Mouse (Mus musculus) stomach, embryonic 14.5 days (tissue): ENCODE measurements around the gene Slco3a1. TPM values are rescaled to one million over a fixed set of nuclear protein-coding genes. Genes with fewer than 3 reads are reported as not detected.

Experiments
- ATAC-seq: fragments of 200-750 bp; cut with Nextera tagmentation; 2 replicates; pipeline ENCODE4 v1.8.0; 2017; ENCODE audit warnings: low read depth, moderate TSS enrichment; ENCODE audit not compliant: insufficient number of reproducible peaks, insufficient read depth, low FRiP score
- H3K27ac ChIP-seq: fragments of 300-500 bp; sonication (generic); 2 replicates; pipeline ENCODE4 v1.5.1; 2014; ENCODE audit warnings: mild to moderate bottlenecking, low read length, moderate library complexity, mixed read lengths
- H3K27me3 ChIP-seq: fragments of 300-500 bp; sonication (generic); 2 replicates; pipeline ENCODE4 v1.6.1; 2014; ENCODE audit warnings: low read length, control low read depth, mixed read lengths; ENCODE audit not compliant: control insufficient read depth, insufficient read depth
- H3K36me3 ChIP-seq: fragments of 300-500 bp; sonication (generic); 2 replicates; pipeline ENCODE4 v1.6.1; 2014; ENCODE audit warnings: mild to moderate bottlenecking, control low read depth, low read length, moderate library complexity, mixed read lengths; ENCODE audit not compliant: control insufficient read depth, insufficient read depth
- H3K4me1 ChIP-seq: fragments of 300-500 bp; sonication (generic); 2 replicates; pipeline ENCODE4 v1.6.1; 2014; ENCODE audit warnings: low read length, control low read depth, mixed read lengths; ENCODE audit not compliant: control insufficient read depth, insufficient read depth
- H3K4me2 ChIP-seq: fragments of 300-500 bp; sonication (generic); replicated peaks from 2 replicates; pipeline ENCODE4 v1.6.1; 2014; ENCODE audit warnings: low read depth, low read length, control low read depth
- H3K4me3 ChIP-seq: fragments of 300-500 bp; sonication (generic); 2 replicates; pipeline ENCODE4 v1.5.1; 2014; ENCODE audit warnings: low read depth, low read length, control low read depth
- H3K9ac ChIP-seq: fragments of 300-500 bp; sonication (generic); replicated peaks from 2 replicates; pipeline ENCODE4 v1.6.1; 2014; ENCODE audit warnings: low read depth, mild to moderate bottlenecking, control low read depth, low read length, moderate library complexity, mixed read lengths
- H3K9me3 ChIP-seq: fragments of 300-500 bp; sonication (generic); 2 replicates; pipeline ENCODE4 v1.6.1; 2016; ENCODE audit warnings: low read depth, low read length, control low read depth; ENCODE audit not compliant: control insufficient read depth
- WGBS: fragments of 180-500 bp; shearing (Covaris S2); extraction: QIAGEN DNeasy Blood & Tissue Kit; methylation state at CpG from one replicate; pipeline ENCODE4 v1.1.7; 2014; 5-methylcytosine and 5-hydroxymethylcytosine counted together
- polyA plus RNA-seq: library from polyadenylated mRNA; unstranded; fragments of >200 nt; fragmentation: Nextera tagmentation; extraction: Ambion mirVana; gene quantifications from 2 replicates; pipeline ENCODE4 v1.2.1, GENCODE M21; 2014

Gene Slco3a1
- polyA plus RNA-seq, 1 experiment from 2014 or later, result 9.1 TPM

DNA sequence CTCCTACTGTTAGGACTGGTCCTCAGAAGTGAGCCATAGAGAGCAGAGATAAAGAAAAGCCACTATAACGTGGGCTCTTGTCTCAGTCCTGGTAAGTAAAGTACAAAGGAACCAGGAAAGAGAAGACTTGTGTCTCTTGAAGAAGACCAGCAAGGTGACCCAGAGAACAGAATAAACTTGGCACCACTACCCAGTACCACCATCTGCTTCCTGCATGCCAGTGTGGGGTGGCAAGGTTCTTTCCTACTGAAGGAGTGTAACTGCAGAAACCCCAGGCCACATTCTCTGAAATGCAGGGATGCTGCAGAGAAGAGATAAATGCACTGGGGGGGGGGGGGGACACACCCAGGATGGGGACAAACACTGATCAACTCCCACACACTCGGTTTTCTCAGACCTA is 29.0 kb downstream of the Slco3a1 start:
- H3K4me1 ChIP-seq, result 0 out of 2 replicates have a peak, but pooled peaks cover 5% of the 10 kb centered on the region
- H3K27me3 ChIP-seq, result no peaks in the 10 kb centered on the region
- no peak overlapping the region for H3K9ac ChIP-seq
- no peak for ATAC-seq
- WGBS, result 72% methylated on average over 2 of the region's 2 CpGs
- H3K4me3 ChIP-seq, result no peak overlapping the region
- no peaks in the 10 kb centered on the region for H3K9me3 ChIP-seq
- H3K27ac ChIP-seq, result no peak overlapping the region
- H3K36me3 ChIP-seq, result no peaks in the 10 kb centered on the region
- H3K4me2 ChIP-seq, result no peak overlapping the region

DNA sequence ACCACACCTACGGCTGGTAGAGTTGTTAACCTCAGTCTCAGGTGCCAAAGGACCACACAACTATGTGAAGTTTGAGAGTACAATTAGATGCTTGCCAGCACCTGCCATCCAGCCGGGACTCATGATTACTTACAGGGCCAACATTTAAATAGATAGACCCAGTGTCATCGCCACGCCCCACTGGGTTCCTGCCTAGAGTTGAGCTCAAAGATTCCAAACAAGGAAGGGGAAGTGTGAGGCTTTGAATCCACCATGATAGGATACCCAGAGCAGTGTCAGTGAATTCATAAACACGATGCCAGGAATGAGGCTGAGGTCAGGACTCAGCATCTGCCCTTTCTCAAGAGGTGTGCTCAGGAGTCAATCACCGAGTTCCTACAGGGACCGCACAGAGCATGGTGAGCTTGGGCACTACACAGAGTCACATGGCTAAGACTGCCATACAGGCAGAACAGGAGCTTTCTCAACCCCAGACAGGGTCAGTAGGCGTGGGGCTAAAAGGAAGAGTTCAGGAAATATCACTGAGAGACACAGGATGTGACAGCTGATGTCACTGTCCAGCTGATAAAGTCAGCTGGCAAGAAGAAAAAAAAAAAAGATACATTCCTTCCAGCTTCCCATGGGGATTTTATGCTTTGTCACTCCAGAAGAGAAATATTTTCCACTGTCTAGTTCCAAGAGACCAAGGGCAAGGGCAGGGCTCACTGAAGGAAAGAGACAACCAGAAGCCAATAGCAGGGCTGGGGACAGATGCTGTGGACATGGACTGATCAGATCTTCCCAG is 30.2 kb downstream of the Slco3a1 start:
- ATAC-seq, result no peak
- WGBS, result 84% methylated on average over 8 of the region's 8 CpGs

DNA sequence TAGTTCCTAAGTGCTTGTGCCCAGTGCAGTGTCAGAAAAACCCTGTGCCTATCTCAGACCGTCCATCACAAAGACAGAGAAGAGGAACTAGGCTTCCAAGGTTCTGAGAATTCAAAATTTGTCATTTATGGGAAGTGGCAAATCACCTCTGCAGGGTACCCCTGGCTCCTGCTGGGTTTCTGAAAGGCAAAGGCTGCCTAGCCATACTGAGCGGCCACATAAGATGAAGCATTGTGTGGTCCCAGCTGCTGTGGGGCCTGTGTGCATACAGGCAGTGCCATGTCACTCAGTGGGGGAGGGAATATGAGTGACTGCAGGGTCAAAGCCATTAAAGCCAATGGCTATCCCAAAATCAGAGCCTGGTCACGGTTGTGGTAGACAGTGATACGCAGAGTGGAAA is 31.5 kb downstream of the Slco3a1 start:
- no peak overlapping the region for H3K27ac ChIP-seq

More for the DNA sequence above, 30.2 kb downstream of the Slco3a1 start:
- 0 out of 2 replicates have a peak, but pooled peaks cover 5% of the 10 kb centered on the region for H3K4me1 ChIP-seq
- no peak overlapping the region for H3K4me2 ChIP-seq
- no peak overlapping the region for H3K4me3 ChIP-seq
- H3K9ac ChIP-seq, result no peak overlapping the region
- no peak overlapping the region for H3K27ac ChIP-seq
- no peaks in the 10 kb centered on the region for H3K27me3 ChIP-seq
- H3K36me3 ChIP-seq, result no peaks in the 10 kb centered on the region
- no peaks in the 10 kb centered on the region for H3K9me3 ChIP-seq

DNA sequence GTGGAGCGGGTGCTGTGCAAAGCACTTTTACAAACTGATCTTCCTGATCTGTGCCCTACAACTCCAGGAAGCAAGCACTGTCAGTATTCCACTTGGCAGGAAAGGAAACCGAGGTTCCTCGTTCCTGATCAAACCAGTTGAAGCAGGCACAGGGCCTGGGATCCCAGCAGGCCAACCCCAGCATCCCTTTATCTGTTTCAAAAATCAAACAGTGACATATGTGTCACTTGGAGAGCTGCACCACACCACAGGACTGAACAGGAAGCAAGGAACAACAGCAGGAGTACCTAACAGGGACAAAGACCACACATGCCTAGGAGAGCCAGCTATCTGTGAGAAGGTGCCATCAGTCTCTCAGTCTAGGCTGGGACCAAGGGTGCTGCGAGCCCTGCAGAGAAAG is 32.3 kb downstream of the Slco3a1 start:
- Histone ChIP-seq H3K36me3 (no peaks in the 10 kb centered on the region), H3K4me1 (no peaks in the 10 kb centered on the region), H3K27me3 (no peaks in the 10 kb centered on the region), H3K4me3 (no peak overlapping the region), H3K9me3 (no peaks in the 10 kb centered on the region), H3K27ac (no peak overlapping the region), H3K4me2 (no peak overlapping the region), H3K9ac (no peak overlapping the region)
- no peak for ATAC-seq
- WGBS, result 82% methylated on average over 4 of the region's 4 CpGs

More for the DNA sequence above, 31.5 kb downstream of the Slco3a1 start:
- WGBS, result 72% methylated on average over 4 of the region's 4 CpGs
- no peak overlapping the region for H3K9ac ChIP-seq
- no peak for ATAC-seq
- H3K9me3 ChIP-seq, result no peaks in the 10 kb centered on the region
- H3K27me3 ChIP-seq, result no peaks in the 10 kb centered on the region
- no peaks in the 10 kb centered on the region for H3K36me3 ChIP-seq
- H3K4me3 ChIP-seq, result no peak overlapping the region
- no peak overlapping the region for H3K4me2 ChIP-seq
- no peaks in the 10 kb centered on the region for H3K4me1 ChIP-seq

DNA sequence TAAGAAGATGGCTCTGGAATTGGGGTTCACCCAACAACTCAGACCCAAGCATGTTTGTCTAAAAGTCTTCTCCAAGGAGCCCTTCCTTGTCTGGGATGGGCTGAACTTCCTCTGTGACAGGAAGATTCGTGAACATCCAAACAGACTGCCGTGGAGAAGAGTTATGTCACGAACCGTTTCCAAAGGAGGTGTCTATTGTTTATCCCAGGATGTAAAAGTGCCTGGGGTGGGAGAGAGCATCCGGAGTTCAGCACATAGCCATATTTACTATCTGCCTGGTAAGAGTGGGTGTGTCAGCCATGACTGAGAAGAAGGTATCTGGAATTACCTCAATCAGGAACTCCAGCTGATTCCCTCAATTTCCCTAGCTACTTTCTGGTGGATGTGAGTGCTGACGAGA is 35.2 kb downstream of the Slco3a1 start:
- H3K4me3 ChIP-seq, result no peak overlapping the region
- no peaks in the 10 kb centered on the region for H3K4me1 ChIP-seq
- H3K9ac ChIP-seq, result no peak overlapping the region
- WGBS, result 38% methylated on average over 6 of the region's 6 CpGs
- H3K36me3 ChIP-seq, result no peaks in the 10 kb centered on the region
- H3K4me2 ChIP-seq, result no peak overlapping the region
- H3K27me3 ChIP-seq, result no peaks in the 10 kb centered on the region
- ATAC-seq, result no peak
- no peak overlapping the region for H3K27ac ChIP-seq
- no peaks in the 10 kb centered on the region for H3K9me3 ChIP-seq

DNA sequence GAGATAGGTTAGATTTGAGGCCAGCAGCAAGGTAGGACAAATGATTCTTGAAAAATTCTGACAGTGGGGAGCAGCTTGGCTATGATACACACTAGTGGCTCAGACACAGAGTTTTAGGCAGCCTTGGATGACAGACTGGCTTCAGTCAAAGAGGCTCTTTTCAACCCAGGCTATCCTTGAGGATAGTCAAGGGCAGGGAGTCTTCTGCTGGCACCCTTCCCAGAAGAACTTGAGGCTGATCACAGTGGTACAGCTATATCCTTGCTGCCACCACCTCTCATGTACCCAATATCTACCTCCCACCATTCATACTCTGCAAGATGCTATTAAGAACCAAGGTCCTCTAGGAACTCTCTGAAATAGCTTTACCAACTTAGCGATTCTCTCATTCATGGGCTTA is 35.8 kb downstream of the Slco3a1 start:
- no peak overlapping the region for H3K4me3 ChIP-seq
- no peaks in the 10 kb centered on the region for H3K9me3 ChIP-seq
- H3K9ac ChIP-seq, result no peak overlapping the region
- no peaks in the 10 kb centered on the region for H3K27me3 ChIP-seq
- H3K4me1 ChIP-seq, result no peaks in the 10 kb centered on the region
- H3K4me2 ChIP-seq, result no peak overlapping the region
- no peak overlapping the region for H3K27ac ChIP-seq
- H3K36me3 ChIP-seq, result no peaks in the 10 kb centered on the region
- 91% methylated on average over 1 of the region's 1 CpGs for WGBS
- no peak for ATAC-seq

DNA sequence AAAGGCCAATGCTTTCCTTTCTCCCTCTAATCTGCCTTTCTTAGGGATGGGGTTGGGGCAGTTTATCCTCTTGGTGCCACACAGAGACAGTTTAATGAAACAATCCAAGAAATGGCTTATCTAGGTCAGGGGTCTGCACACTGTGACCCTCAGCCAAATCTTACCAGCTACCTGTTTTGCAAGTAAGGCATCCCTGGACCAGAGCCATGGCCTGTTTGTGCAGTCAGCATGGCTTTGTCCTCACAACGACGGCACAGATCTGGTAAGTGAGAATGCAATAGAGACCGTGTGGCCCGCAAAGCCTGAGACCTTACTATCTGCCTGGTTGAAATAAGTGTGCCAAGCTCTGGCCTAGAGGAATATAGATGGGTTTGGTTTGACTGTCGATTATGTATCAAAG is 36.3 kb downstream of the Slco3a1 start:
- no peak overlapping the region for H3K9ac ChIP-seq

DNA sequence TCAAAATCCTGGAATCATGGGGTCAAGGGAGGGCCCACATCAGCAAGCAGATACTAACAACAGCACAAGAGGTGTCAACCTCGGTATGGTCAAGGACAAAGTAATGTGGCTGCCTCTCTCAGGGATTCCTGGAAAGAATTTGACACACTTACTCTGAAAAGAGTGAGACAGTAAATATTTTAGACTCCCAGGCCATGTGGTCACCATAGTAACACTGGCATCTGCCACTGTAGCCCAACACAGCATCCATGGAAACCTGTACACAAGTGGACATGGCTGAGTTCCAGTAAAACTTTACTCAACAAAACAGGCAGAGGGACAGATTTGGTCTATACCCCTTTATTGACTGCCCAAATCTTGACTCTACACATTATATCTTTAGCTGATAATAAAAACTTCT is 43.9 kb downstream of the Slco3a1 start:
- Histone ChIP-seq H3K4me1 (no peaks in the 10 kb centered on the region), H3K4me3 (no peak overlapping the region), H3K9ac (no peak overlapping the region), H3K4me2 (no peak overlapping the region), H3K9me3 (no peaks in the 10 kb centered on the region), H3K27ac (no peak overlapping the region), H3K36me3 (no peaks in the 10 kb centered on the region), H3K27me3 (no peaks in the 10 kb centered on the region)
- WGBS, result 72% methylated on average over 1 of the region's 1 CpGs
- no peak for ATAC-seq

More for the DNA sequence above, 36.3 kb downstream of the Slco3a1 start:
- no peaks in the 10 kb centered on the region for H3K36me3 ChIP-seq
- no peaks in the 10 kb centered on the region for H3K27me3 ChIP-seq
- WGBS, result 91% methylated on average over 5 of the region's 5 CpGs
- H3K9me3 ChIP-seq, result no peaks in the 10 kb centered on the region
- H3K4me2 ChIP-seq, result no peak overlapping the region
- H3K27ac ChIP-seq, result no peak overlapping the region
- no peaks in the 10 kb centered on the region for H3K4me1 ChIP-seq
- no peak for ATAC-seq
- H3K4me3 ChIP-seq, result no peak overlapping the region

DNA sequence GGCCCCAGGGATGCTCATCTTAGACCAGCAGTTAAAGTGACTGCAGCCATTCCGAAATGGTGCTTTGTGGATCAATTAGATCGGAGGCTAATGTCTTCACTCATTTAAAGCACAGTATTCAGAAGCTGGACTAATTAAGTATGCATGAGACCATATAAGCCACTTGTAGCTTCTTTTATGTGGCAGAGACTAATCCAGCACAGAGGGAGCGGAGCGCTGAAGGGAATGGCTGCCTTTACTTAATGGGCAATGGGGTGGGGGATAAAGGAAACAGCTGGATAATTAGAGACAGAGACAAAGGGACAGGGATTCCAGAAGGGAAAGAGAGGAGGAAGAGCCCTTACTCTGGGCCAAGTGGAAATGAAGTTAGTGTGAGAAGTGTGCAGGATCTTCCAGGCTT is 46.4 kb downstream of the Slco3a1 start:
- no peak overlapping the region for H3K27ac ChIP-seq
- H3K4me1 ChIP-seq, result no peaks in the 10 kb centered on the region
- WGBS, result 82% methylated on average over 4 of the region's 4 CpGs
- H3K4me3 ChIP-seq, result no peak overlapping the region
- H3K36me3 ChIP-seq, result no peaks in the 10 kb centered on the region
- ATAC-seq, result no peak
- H3K27me3 ChIP-seq, result no peaks in the 10 kb centered on the region
- H3K9me3 ChIP-seq, result no peaks in the 10 kb centered on the region
- H3K9ac ChIP-seq, result no peak overlapping the region
- no peak overlapping the region for H3K4me2 ChIP-seq
